Mouse (Mus musculus): Measurements from ENCODE around the gene Prtg. TPM values are rescaled to one million over a fixed set of nuclear protein-coding genes. Genes with fewer than 3 reads are reported as not detected.
A peak's percentile ranks its signal among the peaks of the same experiment; 100 is the strongest.

Prtg gene
- total and polyA plus RNA-seq, 2 experiments from 2014 or later: 0.32 to 0.93 TPM

- Histone ChIP-seq H3K9me3 (ENCODE audit: low read length) (no peaks in the 10 kb centered on the region), H3K4me2 (ENCODE audit: low read depth, low read length, poor library complexity, severe bottlenecking) (no peak overlapping the region), H3K36me3 (ENCODE audit: insufficient read depth, low read length) (no peaks in the 10 kb centered on the region), H3K27ac (ENCODE audit: low read depth, low read length) (no peak overlapping the region), H3K4me3 (ENCODE audit: low read depth, low read length) (no peak overlapping the region), H3K27me3 (ENCODE audit: insufficient read depth, low read length) (no peaks in the 10 kb centered on the region), H3K9ac (replicated peaks; ENCODE audit: low read length, poor library complexity, severe bottlenecking) (no peak overlapping the region), H3K4me1 (ENCODE audit: insufficient read depth, low read length) (no peaks in the 10 kb centered on the region)
- ATAC-seq (ENCODE audit: low FRiP score) (no peak), DNase-seq (ENCODE audit: low spot score) (no peak)
- 91% methylated on average over 2 of the region's 2 CpGs for WGBS
- TF ChIP-seq CTCF (IDR thresholded peaks at IDR 0.05): no peak
Measured at GRCm38 (mm10) chr9:72911381-72911780, 104.7 kb downstream of the Prtg start.

DNA sequence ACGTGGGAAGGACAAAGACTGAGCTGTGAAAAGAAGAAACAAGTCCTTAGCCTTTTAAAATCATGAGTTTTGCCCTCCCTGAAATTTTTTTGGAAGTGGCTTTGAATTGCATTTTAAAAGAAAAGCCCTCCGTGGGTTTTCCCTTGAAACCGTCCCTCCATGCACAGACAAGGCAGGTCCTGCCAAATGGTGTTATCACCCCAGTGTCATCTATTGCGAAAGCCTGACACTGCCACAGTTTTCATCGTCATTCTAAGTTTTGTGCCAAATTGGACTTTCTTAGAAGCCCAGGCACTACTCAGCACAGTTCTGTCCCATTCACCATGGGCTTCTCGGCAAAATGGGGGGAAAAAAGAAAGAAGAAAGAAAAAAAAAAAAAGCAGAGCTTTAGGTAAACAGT lies 106.9 kb downstream of the Prtg start:
- no peak overlapping the region for H3K4me3 ChIP-seq (ENCODE audit: low read depth, low read length)
- H3K4me2 ChIP-seq (ENCODE audit: low read depth, low read length, poor library complexity, severe bottlenecking): no peak overlapping the region
- H3K27ac ChIP-seq (ENCODE audit: low read depth, low read length): no peak overlapping the region
- H3K9ac ChIP-seq (replicated peaks; ENCODE audit: low read length, poor library complexity, severe bottlenecking): no peak overlapping the region
- no peak for ATAC-seq (ENCODE audit: low FRiP score)
- H3K27me3 ChIP-seq (ENCODE audit: insufficient read depth, low read length): no peaks in the 10 kb centered on the region
- no peaks in the 10 kb centered on the region for H3K4me1 ChIP-seq (ENCODE audit: insufficient read depth, low read length)
- WGBS: 70% methylated on average over 6 of the region's 6 CpGs
- no peak for DNase-seq (ENCODE audit: low spot score)
- no peaks in the 10 kb centered on the region for H3K36me3 ChIP-seq (ENCODE audit: insufficient read depth, low read length)
- no peak for TF ChIP-seq CTCF (IDR thresholded peaks at IDR 0.05)
- H3K9me3 ChIP-seq (ENCODE audit: low read length): no peaks in the 10 kb centered on the region

- 68% methylated on average over 7 of the region's 7 CpGs for WGBS
- DNase-seq (ENCODE audit: low spot score) (no peak), ATAC-seq (ENCODE audit: low FRiP score) (no peak)
- H3K36me3 ChIP-seq (ENCODE audit: insufficient read depth, low read length): no peaks in the 10 kb centered on the region
- no peak overlapping the region for H3K4me3 ChIP-seq (ENCODE audit: low read depth, low read length)
- no peak overlapping the region for H3K4me2 ChIP-seq (ENCODE audit: low read depth, low read length, poor library complexity, severe bottlenecking)
- no peak overlapping the region for H3K9ac ChIP-seq (replicated peaks; ENCODE audit: low read length, poor library complexity, severe bottlenecking)
- no peak overlapping the region for H3K27ac ChIP-seq (ENCODE audit: low read depth, low read length)
- no peaks in the 10 kb centered on the region for H3K4me1 ChIP-seq (ENCODE audit: insufficient read depth, low read length)
- H3K9me3 ChIP-seq (ENCODE audit: low read length): no peaks in the 10 kb centered on the region
- peak; percentile 9; the same call in 1 of the 2 replicates for TF ChIP-seq CTCF (IDR thresholded peaks at IDR 0.05)
- H3K27me3 ChIP-seq (ENCODE audit: insufficient read depth, low read length): no peaks in the 10 kb centered on the region
Measured at GRCm38 (mm10) chr9:72915728-72916127, 109.1 kb downstream of the Prtg start.

DNA sequence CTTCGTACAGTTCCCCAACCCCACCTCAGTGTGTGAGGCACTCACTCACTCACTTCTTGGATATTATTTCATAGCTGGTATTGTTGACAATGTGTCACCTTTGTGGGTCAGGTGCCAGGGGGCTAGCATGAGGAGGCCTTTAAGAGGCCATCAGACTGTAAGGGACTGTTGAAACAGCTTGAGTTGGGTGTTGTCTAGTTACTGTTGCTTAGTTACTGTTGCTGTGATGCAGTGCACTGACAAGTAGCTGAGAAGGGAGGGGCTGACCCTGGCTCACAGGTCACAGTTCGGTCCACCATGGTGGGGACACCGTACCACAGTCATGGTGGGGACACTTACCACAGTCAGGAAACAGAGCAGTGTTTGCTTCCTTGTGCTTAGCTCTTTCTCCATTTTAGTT lies 116.4 kb downstream of the Prtg start:
- Histone ChIP-seq H3K27ac (ENCODE audit: low read depth, low read length) (no peak overlapping the region), H3K36me3 (ENCODE audit: insufficient read depth, low read length) (no peaks in the 10 kb centered on the region), H3K4me3 (ENCODE audit: low read depth, low read length) (no peak overlapping the region), H3K9me3 (ENCODE audit: low read length) (no peaks in the 10 kb centered on the region), H3K27me3 (ENCODE audit: insufficient read depth, low read length) (no peaks in the 10 kb centered on the region), H3K4me1 (ENCODE audit: insufficient read depth, low read length) (peaks cover 6% of the 10 kb centered on the region), H3K4me2 (ENCODE audit: low read depth, low read length, poor library complexity, severe bottlenecking) (no peak overlapping the region), H3K9ac (replicated peaks; ENCODE audit: low read length, poor library complexity, severe bottlenecking) (no peak overlapping the region)
- TF ChIP-seq CTCF (IDR thresholded peaks at IDR 0.05): no peak
- no peak for DNase-seq (ENCODE audit: low spot score)
- 78% methylated on average over 3 of the region's 3 CpGs for WGBS
- no peak for ATAC-seq (ENCODE audit: low FRiP score)

DNA sequence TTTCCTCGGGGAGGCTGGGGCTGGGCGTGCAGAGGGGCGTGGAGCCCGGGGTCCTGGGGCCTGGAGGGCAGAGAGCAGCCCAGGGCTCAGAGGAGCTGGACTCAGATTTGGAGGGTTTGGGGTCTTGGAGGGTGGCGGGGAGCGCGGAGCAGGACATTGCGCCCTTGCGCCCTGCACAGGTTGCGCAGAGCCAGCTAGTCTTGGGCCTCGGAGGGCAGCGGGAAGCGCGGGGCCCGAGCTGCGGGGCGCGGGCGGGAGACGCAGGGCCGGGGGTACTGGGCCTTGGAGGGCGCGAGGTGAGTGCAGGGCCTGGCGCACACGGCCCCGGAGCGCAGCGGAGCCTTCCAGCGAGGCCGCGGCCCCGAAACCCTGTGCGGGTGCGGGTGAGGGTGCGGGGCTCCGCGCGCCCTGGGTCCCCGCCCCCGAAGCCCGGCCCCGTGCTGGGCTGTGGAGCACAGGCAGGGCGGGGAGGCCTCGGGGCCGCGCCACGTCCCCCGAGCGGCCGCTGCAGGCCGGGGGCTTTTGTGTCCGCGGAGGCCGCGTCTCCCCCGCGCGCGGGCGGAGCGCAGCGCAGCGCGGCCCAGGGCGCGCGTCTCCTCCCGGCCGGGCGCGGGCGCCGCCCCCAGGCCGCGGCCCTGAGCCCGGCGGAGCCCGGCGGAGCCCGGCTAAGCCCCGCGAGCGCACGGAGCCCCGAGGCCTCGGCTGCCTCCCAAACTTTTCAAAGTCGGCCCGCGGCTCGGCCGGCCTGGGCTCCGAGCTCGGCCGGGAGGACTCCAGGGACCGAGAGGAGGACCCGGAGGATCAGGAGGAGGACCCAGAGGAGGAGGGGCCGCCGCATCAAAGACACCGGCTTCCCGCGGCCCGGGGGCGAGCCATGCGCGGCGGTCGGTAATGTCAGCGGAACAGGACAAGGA lies 118.6 kb downstream of the Prtg start, which contains the start of gene Pygo1:
Pygo1 (plus strand) TSS at position 625 of the 914 bp plus-strand sequence.
- TF ChIP-seq CTCF (IDR thresholded peaks at IDR 0.05): no peak
- Histone ChIP-seq H3K4me1 (ENCODE audit: insufficient read depth, low read length) (peaks cover 6% of the 10 kb centered on the region), H3K9me3 (ENCODE audit: low read length) (no peaks in the 10 kb centered on the region), H3K27me3 (ENCODE audit: insufficient read depth, low read length) (no peaks in the 10 kb centered on the region), H3K27ac (ENCODE audit: low read depth, low read length) (peak within 1 kb of the TSS; percentile 84), H3K4me3 (ENCODE audit: low read depth, low read length) (peak within 1 kb of the TSS; percentile 85), H3K4me2 (ENCODE audit: low read depth, low read length, poor library complexity, severe bottlenecking) (peak within 1 kb of the TSS; percentile 95), H3K9ac (replicated peaks; ENCODE audit: low read length, poor library complexity, severe bottlenecking) (peak within 1 kb of the TSS; percentile 96), H3K36me3 (ENCODE audit: insufficient read depth, low read length) (no peaks in the 10 kb centered on the region)
- WGBS: under 1% methylated on average over 79 of the region's 108 CpGs
- DNase-seq (ENCODE audit: low spot score): peak; percentile 43
- ATAC-seq (ENCODE audit: low FRiP score): peak; percentile 80

DNA sequence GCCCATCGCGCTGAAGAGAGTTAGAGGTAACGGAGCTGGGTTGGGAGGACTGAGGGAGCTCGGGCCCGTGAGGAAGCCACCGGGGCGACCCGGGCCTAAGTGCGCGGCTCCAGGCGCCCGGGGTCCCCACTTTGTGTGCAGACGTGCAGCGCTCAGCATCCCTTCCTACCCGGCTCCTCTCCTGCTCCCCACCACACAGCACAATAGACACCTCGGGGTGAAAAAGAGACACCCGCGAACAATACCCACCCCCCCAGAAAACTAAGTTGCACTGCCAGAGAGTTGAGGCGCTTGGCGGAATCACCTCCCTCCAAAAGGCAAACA lies 119.2 kb downstream of the Prtg start:
- peak overlapping the region; percentile 85 for H3K4me3 ChIP-seq (ENCODE audit: low read depth, low read length)
- ATAC-seq (ENCODE audit: low FRiP score): peak; percentile 71
- H3K4me2 ChIP-seq (ENCODE audit: low read depth, low read length, poor library complexity, severe bottlenecking): peak overlapping the region; percentile 95
- peak overlapping the region; percentile 84 for H3K27ac ChIP-seq (ENCODE audit: low read depth, low read length)
- no peak for DNase-seq (ENCODE audit: low spot score)
- H3K9ac ChIP-seq (replicated peaks; ENCODE audit: low read length, poor library complexity, severe bottlenecking): peak overlapping the region; percentile 96
- TF ChIP-seq CTCF (IDR thresholded peaks at IDR 0.05): no peak
- H3K27me3 ChIP-seq (ENCODE audit: insufficient read depth, low read length): no peaks in the 10 kb centered on the region
- no peaks in the 10 kb centered on the region for H3K9me3 ChIP-seq (ENCODE audit: low read length)
- peaks cover 6% of the 10 kb centered on the region for H3K4me1 ChIP-seq (ENCODE audit: insufficient read depth, low read length)
- WGBS: under 1% methylated on average over 20 of the region's 20 CpGs
- no peaks in the 10 kb centered on the region for H3K36me3 ChIP-seq (ENCODE audit: insufficient read depth, low read length)

All from midbrain, postnatal 0 days (tissue).